Mouse (Mus musculus) lung, adult 2 months (tissue): ENCODE results near the gene Exoc7.

ENCODE experiments used
- CTCF ChIP-seq: fragments of 200-500 bp; IDR thresholded peaks from 2 replicates; pipeline ENCODE4 v1.5.1; 2011; ENCODE audit warnings: mild to moderate bottlenecking, low read length, control low read depth; ENCODE audit not compliant: insufficient read depth
- POLR2A ChIP-seq: fragments of 200-500 bp; IDR thresholded peaks from 2 replicates; pipeline ENCODE4 v1.6.1; 2011; ENCODE audit warnings: low read depth, mild to moderate bottlenecking, control low read depth, low read length, borderline replicate concordance; ENCODE audit errors: extremely low read depth

DNA sequence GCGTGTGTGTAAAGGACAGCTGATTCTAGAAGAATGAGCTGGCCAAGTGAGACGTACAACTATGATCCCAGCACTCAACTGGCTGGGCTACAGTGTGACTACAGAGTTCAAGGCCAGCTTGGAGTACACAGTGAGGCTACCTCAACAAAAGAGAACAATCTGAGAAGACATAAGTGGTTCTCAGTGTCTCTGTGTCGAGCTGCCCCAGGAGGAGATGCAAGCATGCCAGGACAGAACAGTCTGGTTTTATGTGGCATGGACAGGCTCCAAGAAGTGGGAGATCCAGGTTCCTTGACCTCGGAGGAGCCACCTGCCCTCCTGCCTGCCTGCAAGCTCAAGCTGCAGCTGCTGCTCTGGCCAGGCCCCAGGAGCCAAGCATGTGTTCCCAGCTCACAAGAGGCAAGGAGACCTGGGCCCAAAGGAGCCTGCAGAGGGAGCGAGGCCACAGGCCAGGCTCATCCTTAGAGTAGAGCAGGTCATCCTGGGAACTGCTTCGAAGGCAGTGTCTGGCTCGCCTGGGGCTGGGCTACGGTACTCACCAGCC lies 10.8 kb downstream of the Exoc7 start:
- no peak for TF ChIP-seq POLR2A
- no peak for TF ChIP-seq CTCF
